Mouse (Mus musculus) hindbrain, embryonic 10.5 days (tissue): ENCODE data around the gene Cfc1. TPM values are rescaled to one million over a fixed set of nuclear protein-coding genes. Genes with fewer than 3 reads are reported as not detected.
"Not testable (repeated sequence)": the region's sequence is repeated elsewhere in the genome, so short reads cannot be mapped to it uniquely, and the experiment has no call there.

Experiments used
- DNase-seq: peaks from one replicate; pipeline ENCODE4 v3.0.0-alpha.2; 2017; ENCODE audit warnings: low spot score
- H3K27ac ChIP-seq: fragments of 300-500 bp; sonication (generic); 2 replicates; pipeline ENCODE4 v1.5.1; 2016; ENCODE audit warnings: mild to moderate bottlenecking, moderate library complexity
- H3K27me3 ChIP-seq: fragments of 300-500 bp; sonication (generic); 2 replicates; pipeline ENCODE4 v1.6.1; 2016; ENCODE audit warnings: mild to moderate bottlenecking; ENCODE audit not compliant: poor library complexity, insufficient read depth, severe bottlenecking
- H3K36me3 ChIP-seq: fragments of 300-500 bp; sonication (generic); 2 replicates; pipeline ENCODE4 v1.6.1; 2016; ENCODE audit warnings: mild to moderate bottlenecking, moderate library complexity
- H3K4me1 ChIP-seq: fragments of 300-500 bp; sonication (generic); replicated peaks from 2 replicates; pipeline ENCODE4 v1.6.1; 2016; ENCODE audit warnings: mild to moderate bottlenecking
- H3K4me3 ChIP-seq: fragments of 300-500 bp; sonication (generic); 2 replicates; pipeline ENCODE4 v1.5.1; 2016; ENCODE audit warnings: mild to moderate bottlenecking, moderate library complexity
- H3K9me3 ChIP-seq: fragments of 300-500 bp; sonication (generic); 2 replicates; pipeline ENCODE4 v1.6.1; 2016; ENCODE audit warnings: mild to moderate bottlenecking, moderate library complexity
- WGBS: fragments of 180-500 bp; shearing (Covaris S2); methylation state at CpG from one replicate; pipeline ENCODE4 v1.1.7; 2016; 5-methylcytosine and 5-hydroxymethylcytosine counted together
- polyA plus RNA-seq: library from polyadenylated mRNA; unstranded; fragments of >200 nt; fragmentation: Nextera tagmentation; extraction: Ambion mirVana; gene quantifications from 2 replicates; pipeline ENCODE4 v1.2.1, GENCODE M21; 2016

Gene Cfc1
- polyA plus RNA-seq = not detected in 2 replicates

DNA sequence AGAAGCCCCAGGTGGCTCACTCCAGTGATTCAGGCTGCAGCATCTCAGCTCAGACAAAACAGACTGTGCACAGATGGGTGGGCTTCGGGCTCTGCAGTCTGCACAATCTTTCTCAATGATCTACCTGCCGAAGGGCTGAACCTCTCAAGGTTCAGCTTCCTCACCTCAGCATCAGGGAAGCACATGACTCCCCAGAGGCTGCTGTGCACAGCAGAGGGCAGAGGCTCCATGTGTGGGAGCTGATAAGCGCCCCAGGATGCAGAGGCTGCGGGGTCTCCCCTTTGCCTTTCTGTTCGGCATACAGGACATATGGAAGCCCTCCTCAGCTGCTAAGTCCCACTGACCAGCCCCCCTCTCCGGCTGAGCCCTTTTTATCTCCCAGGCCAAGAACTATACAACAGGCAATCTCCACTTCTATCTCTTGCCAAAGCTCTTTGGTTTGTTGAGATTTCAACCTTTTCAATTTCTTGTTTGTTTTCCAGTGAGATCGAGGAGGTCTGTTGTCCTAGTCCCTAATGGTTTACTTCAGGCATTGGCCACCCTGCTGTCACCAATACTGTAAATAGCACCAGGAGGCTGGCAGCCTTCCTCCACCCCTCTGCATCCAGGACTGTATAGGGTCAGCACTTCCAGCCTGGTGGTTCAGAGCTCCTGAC, at the start of gene Cfc1:
Cfc1 (plus strand) TSS at position 606 of the 656 bp plus-strand sequence.
- peaks cover 46% of the 10 kb centered on the region for H3K27me3 ChIP-seq
- DNase-seq, H3K27ac ChIP-seq, H3K36me3 ChIP-seq, H3K9me3 ChIP-seq: not testable (repeated sequence)
- 23% methylated on average over 7 of the region's 7 CpGs for WGBS
- 0 out of 2 replicates have a peak within 1 kb of the TSS, but pooled peaks have one; percentile 13 for H3K4me3 ChIP-seq
- peaks cover 10% of the 10 kb centered on the region for H3K4me1 ChIP-seq

DNA sequence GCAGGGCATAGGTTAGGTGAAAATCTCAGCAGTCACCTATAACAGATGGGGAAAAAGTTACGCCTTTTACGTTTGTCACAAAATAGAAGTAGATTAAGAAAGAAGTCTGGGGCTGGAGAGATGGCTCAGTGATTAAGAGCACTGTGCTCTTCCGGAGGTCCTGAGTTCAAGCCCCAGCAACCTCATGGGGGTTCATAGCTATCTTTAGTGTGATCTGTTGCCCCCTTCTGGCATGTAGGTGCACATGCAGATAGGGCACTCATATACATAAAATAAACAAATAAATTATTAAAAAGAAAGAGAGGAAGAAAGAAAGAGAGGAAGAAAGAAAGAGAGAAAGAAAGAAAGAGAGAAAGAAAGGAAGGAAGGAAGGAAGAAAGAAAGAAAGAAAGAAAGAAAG, 48.1 kb upstream of the Cfc1 start:
- no peak for DNase-seq
- Histone ChIP-seq H3K9me3 (no peaks in the 10 kb centered on the region), H3K4me3 (no peak overlapping the region), H3K4me1 (peaks cover 9% of the 10 kb centered on the region; the same call in 1 of the 2 replicates), H3K36me3 (no peaks in the 10 kb centered on the region), H3K27me3 (peaks cover 6% of the 10 kb centered on the region), H3K27ac (no peak overlapping the region)
- WGBS = 92% methylated on average over 3 of the region's 3 CpGs

DNA sequence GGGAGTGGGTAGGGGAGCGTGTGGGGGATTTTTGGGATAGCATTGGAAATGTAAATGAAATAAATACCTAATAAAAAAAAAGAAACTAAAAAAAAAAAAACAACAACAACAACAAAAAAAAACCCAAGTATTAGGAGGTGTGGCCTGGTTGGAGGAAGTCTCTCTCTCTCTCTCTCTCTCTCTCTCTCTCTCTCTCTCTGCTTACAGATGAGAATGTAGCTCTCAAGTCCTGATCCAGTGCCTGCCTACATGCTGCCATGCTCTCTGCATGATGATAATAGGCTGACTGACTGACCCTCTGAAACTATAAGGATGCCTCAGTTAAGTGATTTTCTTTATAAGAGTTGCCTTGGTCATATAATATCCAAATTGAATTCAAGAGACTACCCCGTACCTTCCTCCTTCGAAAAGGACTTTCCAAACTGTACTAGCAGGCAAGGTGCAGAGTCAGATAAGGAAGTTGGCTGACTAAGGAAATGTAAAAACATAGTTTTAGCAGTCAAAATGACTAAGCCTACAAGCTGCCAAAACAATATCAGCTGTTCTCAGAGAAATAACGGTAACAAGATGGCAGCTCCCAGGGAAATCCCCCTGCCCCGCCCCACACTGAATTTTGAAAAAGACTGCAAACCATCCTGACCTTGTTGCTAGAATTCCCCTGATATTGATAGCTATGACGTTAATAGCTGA, 45.5 kb upstream of the Cfc1 start:
- H3K9me3 ChIP-seq = no peaks in the 10 kb centered on the region

DNA sequence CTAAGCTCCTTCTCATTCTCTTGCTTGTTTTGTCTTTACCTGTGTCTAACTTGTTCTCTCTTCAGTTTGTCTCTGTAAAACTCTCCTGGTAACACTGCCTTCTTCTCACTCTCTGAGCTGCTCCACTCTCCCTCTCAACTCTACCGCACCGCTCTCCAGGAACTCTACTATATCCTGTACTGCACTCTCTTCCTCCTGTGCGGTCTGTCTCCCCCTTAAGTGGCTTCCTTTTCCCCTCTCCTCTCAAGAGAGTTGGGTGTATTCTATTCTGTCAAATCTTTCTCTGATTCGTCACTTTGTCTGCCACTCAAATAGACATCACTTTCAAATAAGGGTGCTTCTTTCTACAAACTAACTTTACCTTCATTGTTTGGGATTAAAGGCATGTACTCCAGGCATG, 44.0 kb upstream of the Cfc1 start:
- no peaks in the 10 kb centered on the region for H3K4me1 ChIP-seq
- H3K9me3 ChIP-seq = no peaks in the 10 kb centered on the region
- H3K27ac ChIP-seq = no peak overlapping the region
- 87% methylated on average over 4 of the region's 4 CpGs for WGBS
- no peak overlapping the region for H3K4me3 ChIP-seq
- DNase-seq = no peak
- H3K27me3 ChIP-seq = no peaks in the 10 kb centered on the region
- H3K36me3 ChIP-seq = no peaks in the 10 kb centered on the region

More for the DNA sequence above, 45.5 kb upstream of the Cfc1 start:
- H3K4me3 ChIP-seq = no peak overlapping the region
- no peaks in the 10 kb centered on the region for H3K36me3 ChIP-seq
- 88% methylated on average over 6 of the region's 6 CpGs for WGBS
- no peak for DNase-seq
- H3K27ac ChIP-seq = no peak overlapping the region
- peaks cover 6% of the 10 kb centered on the region; the same call in 1 of the 2 replicates for H3K27me3 ChIP-seq
- H3K4me1 ChIP-seq = peaks cover 9% of the 10 kb centered on the region; the same call in 1 of the 2 replicates

DNA sequence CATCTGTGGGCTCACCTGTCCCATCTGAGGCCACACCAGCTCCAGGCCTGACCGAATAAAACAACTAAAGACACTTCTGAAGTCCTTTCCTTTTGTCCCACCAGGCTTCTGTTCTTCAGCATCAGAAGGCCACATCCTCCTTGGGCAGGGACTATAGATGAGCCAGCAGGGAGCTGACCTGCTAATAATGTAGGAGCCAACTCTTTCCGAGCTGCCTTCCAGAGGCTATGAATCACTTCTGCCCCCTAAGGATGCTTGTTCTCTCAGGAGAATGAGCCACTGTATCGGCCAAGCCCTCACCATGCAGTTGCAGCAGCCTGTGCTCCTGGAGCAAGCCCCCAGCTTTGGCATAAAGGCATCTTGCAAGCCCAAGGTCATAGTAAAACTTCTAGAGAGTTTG, 32.5 kb upstream of the Cfc1 start:
- WGBS = 36% methylated on average over 3 of the region's 3 CpGs
- Histone ChIP-seq H3K36me3 (no peaks in the 10 kb centered on the region), H3K9me3 (no peaks in the 10 kb centered on the region), H3K27ac (no peak overlapping the region), H3K27me3 (no peaks in the 10 kb centered on the region), H3K4me1 (no peaks in the 10 kb centered on the region), H3K4me3 (no peak overlapping the region)
- no peak for DNase-seq

DNA sequence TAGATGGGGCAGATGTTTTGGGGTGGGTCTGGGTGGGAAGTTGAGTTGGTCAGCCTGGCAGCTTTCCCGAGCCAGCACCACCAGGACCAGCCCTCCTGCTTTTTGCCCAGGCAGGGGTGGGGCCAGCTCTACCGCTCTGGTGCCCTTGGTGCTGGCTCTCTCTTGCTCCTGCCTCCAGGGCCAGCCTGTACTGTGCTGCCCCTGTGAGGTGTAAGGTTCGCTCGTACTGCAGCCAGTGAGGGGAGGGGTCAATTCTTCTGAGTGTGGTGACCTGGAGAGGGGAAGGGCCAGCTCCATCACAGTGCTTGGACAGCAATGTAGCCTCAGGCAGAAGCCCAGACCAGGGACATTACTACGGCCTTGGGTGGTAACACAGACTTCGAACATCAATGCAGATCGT, 30.1 kb upstream of the Cfc1 start:
- WGBS = 62% methylated on average over 7 of the region's 7 CpGs
- H3K36me3 ChIP-seq = no peaks in the 10 kb centered on the region
- peaks cover 2% of the 10 kb centered on the region for H3K4me1 ChIP-seq
- no peaks in the 10 kb centered on the region for H3K27me3 ChIP-seq
- no peak overlapping the region for H3K4me3 ChIP-seq
- no peak overlapping the region for H3K27ac ChIP-seq
- no peaks in the 10 kb centered on the region for H3K9me3 ChIP-seq
- DNase-seq = no peak

GRCm38 (mm10) chr1:34505970-34506551, 29.4 kb upstream of the Cfc1 start:
- H3K27me3 ChIP-seq = no peaks in the 10 kb centered on the region
- no peak for DNase-seq

DNA sequence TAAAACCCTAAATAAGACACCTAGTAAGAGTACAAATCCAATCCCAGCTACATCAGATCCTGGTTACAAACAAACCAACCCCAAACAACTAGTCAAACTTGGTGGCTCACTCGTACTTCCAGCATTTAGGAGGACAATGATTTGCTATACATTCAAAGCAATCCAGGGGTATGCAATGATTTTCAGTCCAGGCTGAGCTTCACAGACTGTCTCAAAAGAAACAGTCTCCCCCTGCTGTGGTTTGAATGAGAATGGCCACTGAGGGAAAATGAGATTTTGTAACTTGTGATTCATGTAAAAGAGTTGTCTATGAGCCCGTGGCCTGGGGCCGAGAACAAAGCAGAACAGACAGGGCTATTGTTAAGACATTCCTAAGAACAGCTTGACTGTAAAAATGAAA, 27.5 kb upstream of the Cfc1 start:
- Histone ChIP-seq H3K27me3 (no peaks in the 10 kb centered on the region), H3K9me3 (no peaks in the 10 kb centered on the region), H3K27ac (no peak overlapping the region), H3K4me3 (no peak overlapping the region), H3K36me3 (no peaks in the 10 kb centered on the region), H3K4me1 (peaks cover 9% of the 10 kb centered on the region)
- 74% methylated on average over 3 of the region's 3 CpGs for WGBS
- no peak for DNase-seq

More at GRCm38 (mm10) chr1:34505970-34506551, 29.4 kb upstream of the Cfc1 start:
- H3K27ac ChIP-seq = no peak overlapping the region
- WGBS = 86% methylated on average over 4 of the region's 4 CpGs
- no peaks in the 10 kb centered on the region for H3K9me3 ChIP-seq
- peaks cover 9% of the 10 kb centered on the region for H3K4me1 ChIP-seq
- H3K36me3 ChIP-seq = no peaks in the 10 kb centered on the region
- H3K4me3 ChIP-seq = no peak overlapping the region

- H3K4me3 ChIP-seq = peak overlapping the region; percentile 28
- no peaks in the 10 kb centered on the region for H3K9me3 ChIP-seq
These were observed 24.9 kb upstream of the Cfc1 start for GRCm38 (mm10) chr1:34510575-34510981.

GRCm38 (mm10) chr1:34511027-34511426, 24.4 kb upstream of the Cfc1 start:
- peaks cover 9% of the 10 kb centered on the region for H3K4me1 ChIP-seq
- H3K9me3 ChIP-seq = no peaks in the 10 kb centered on the region
- H3K27ac ChIP-seq = no peak overlapping the region
- 6% methylated on average over 3 of the region's 3 CpGs for WGBS
- DNase-seq = peak; percentile 53
- H3K4me3 ChIP-seq = no peak overlapping the region
- no peaks in the 10 kb centered on the region for H3K27me3 ChIP-seq
- H3K36me3 ChIP-seq = no peaks in the 10 kb centered on the region

More at GRCm38 (mm10) chr1:34510575-34510981, 24.9 kb upstream of the Cfc1 start:
- no peaks in the 10 kb centered on the region for H3K27me3 ChIP-seq
- H3K27ac ChIP-seq = no peak overlapping the region
- H3K36me3 ChIP-seq = no peaks in the 10 kb centered on the region
- H3K4me1 ChIP-seq = peaks cover 9% of the 10 kb centered on the region
- no peak for DNase-seq
- 8% methylated on average over 7 of the region's 7 CpGs for WGBS

- no peaks in the 10 kb centered on the region for H3K9me3 ChIP-seq
- H3K4me1 ChIP-seq = peaks cover 9% of the 10 kb centered on the region
- no peaks in the 10 kb centered on the region for H3K27me3 ChIP-seq
- no peak overlapping the region for H3K4me3 ChIP-seq
- no peak for DNase-seq
- 77% methylated on average over 4 of the region's 4 CpGs for WGBS
- H3K27ac ChIP-seq = no peak overlapping the region
- H3K36me3 ChIP-seq = no peaks in the 10 kb centered on the region
These were observed 22.4 kb upstream of the Cfc1 start for GRCm38 (mm10) chr1:34513068-34513467.

- 59% methylated on average over 5 of the region's 5 CpGs for WGBS
- Histone ChIP-seq H3K27ac (no peak overlapping the region), H3K9me3 (no peaks in the 10 kb centered on the region), H3K4me1 (no peaks in the 10 kb centered on the region), H3K4me3 (no peak overlapping the region), H3K27me3 (no peaks in the 10 kb centered on the region), H3K36me3 (no peaks in the 10 kb centered on the region)
- DNase-seq = no peak
These were observed 18.9 kb upstream of the Cfc1 start for GRCm38 (mm10) chr1:34516595-34516994.

DNA sequence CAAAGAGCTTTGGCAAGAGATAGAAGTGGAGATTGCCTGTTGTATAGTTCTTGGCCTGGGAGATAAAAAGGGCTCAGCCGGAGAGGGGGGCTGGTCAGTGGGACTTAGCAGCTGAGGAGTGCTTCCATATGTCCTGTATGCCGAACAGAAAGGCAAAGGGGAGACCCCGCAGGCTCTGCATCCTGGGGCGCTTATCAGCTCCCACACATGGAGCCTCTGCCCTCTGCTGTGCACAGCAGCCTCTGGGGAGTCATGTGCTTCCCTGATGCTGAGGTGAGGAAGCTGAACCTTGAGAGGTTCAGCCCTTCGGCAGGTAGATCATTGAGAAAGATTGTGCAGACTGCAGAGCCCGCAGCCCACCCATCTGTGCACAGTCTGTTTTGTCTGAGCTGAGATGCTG, 18.2 kb upstream of the Cfc1 start:
- 67% methylated on average over 6 of the region's 6 CpGs for WGBS
- H3K27me3 ChIP-seq, H3K36me3 ChIP-seq, H3K4me3 ChIP-seq, H3K27ac ChIP-seq, DNase-seq, H3K9me3 ChIP-seq, H3K4me1 ChIP-seq: not testable (repeated sequence)
